Mouse (Mus musculus): ENCODE measurements around the gene Il6st. TPM values are rescaled to one million over a fixed set of nuclear protein-coding genes. Genes with fewer than 3 reads are reported as not detected.
"Not testable (repeated sequence)": the region's sequence is repeated elsewhere in the genome, so short reads cannot be mapped to it uniquely, and the experiment has no call there.

Il6st gene
- polyA plus RNA-seq, 1 experiment: 8.3 TPM

DNA sequence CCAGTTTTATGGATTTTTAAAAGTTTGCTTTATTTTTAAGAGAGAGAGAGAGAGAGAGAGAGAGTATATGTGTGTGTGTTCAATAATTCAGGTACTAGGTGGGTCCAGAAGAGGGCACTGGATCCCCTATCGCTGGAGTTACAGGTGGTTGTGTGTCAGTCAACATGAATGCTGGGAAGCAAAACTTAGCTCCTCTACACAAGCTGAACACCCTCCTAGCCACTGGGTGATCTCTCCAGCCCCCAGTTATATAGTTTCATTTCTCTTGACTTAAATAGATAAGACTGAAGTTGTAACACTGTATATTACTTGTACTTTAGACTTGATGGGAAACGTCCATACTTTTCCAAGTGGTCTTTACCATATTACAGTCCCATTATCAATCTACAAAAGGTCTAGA lies 39.7 kb upstream of the Il6st start:
- Histone ChIP-seq H3K27ac (ENCODE audit: insufficient read depth, low read depth, low read length) (no peak overlapping the region), H3K4me3 (ENCODE audit: low read depth, low read length) (no peak overlapping the region), H3K36me3 (ENCODE audit: control insufficient read depth, insufficient read depth, low read length) (no peaks in the 10 kb centered on the region), H3K27me3 (ENCODE audit: control insufficient read depth, insufficient read depth, low read length) (no peaks in the 10 kb centered on the region), H3K4me1 (ENCODE audit: control insufficient read depth, insufficient read depth, insufficient read length, low read length) (peaks cover 7% of the 10 kb centered on the region)
- TF ChIP-seq CTCF (IDR thresholded peaks at IDR 0.05; ENCODE audit: extremely low read depth, insufficient read length, insufficient replicate concordance, low read depth, low read length) (no peak), POLR2A (IDR thresholded peaks at IDR 0.05; ENCODE audit: low read depth, low read length) (no peak)
- 50% methylated on average over 2 of the region's 2 CpGs for WGBS

DNA sequence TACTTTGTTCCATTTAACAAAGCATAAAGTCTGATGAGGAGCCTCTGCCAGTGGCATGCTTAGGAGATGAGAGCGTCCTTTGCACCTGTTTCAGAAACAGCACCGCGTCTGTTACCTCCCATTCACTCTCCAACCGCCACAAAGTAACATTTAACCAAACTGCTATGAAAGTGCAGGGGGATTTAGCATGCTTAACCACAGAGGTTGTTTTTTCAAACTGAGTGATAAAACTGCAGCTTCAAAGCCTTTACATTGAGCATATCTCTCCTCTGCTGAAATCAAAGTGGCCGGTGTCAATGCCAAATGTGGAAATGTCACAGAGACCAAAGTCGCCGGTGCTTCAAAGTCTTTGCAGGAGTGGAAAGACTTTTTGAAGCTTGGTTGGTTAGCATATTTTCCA lies 39.2 kb upstream of the Il6st start:
- Histone ChIP-seq H3K4me3 (ENCODE audit: low read depth, low read length) (no peak overlapping the region), H3K27ac (ENCODE audit: insufficient read depth, low read depth, low read length) (no peak overlapping the region), H3K36me3 (ENCODE audit: control insufficient read depth, insufficient read depth, low read length) (no peaks in the 10 kb centered on the region), H3K27me3 (ENCODE audit: control insufficient read depth, insufficient read depth, low read length) (no peaks in the 10 kb centered on the region), H3K4me1 (ENCODE audit: control insufficient read depth, insufficient read depth, insufficient read length, low read length) (peaks cover 7% of the 10 kb centered on the region)
- TF ChIP-seq CTCF (IDR thresholded peaks at IDR 0.05; ENCODE audit: extremely low read depth, insufficient read length, insufficient replicate concordance, low read depth, low read length) (no peak), POLR2A (IDR thresholded peaks at IDR 0.05; ENCODE audit: low read depth, low read length) (no peak)
- WGBS: 51% methylated on average over 7 of the region's 7 CpGs

DNA sequence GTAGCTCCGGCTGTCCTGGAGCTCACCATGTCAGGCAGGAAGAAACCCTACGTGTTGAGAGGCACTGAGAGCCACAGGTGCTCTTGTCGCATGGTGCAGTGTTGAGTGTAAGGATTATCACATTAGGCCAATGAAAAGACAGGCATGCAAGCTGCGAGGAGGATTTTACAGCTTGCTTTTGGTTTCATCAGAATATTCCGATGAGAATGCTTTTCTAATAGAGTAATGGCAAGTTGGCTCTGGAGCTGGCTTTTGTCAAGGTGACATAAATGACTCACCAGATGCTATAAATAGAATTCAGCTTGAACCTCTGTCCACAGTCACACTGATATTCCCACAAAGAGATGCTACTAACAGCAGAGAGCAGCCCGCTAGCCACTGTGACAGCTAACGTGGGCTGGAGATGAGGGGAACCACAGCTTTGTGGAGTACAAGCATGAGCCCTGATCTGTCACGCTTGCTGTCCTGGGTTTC lies 38.7 kb upstream of the Il6st start:
- TF ChIP-seq CTCF (IDR thresholded peaks at IDR 0.05; ENCODE audit: extremely low read depth, insufficient read length, insufficient replicate concordance, low read depth, low read length): no peak
- TF ChIP-seq POLR2A (IDR thresholded peaks at IDR 0.05; ENCODE audit: low read depth, low read length): no peak
- H3K4me3 ChIP-seq (ENCODE audit: low read depth, low read length): no peak overlapping the region
- H3K27me3 ChIP-seq (ENCODE audit: control insufficient read depth, insufficient read depth, low read length): no peaks in the 10 kb centered on the region
- H3K4me1 ChIP-seq (ENCODE audit: control insufficient read depth, insufficient read depth, insufficient read length, low read length): peaks cover 7% of the 10 kb centered on the region
- peak overlapping the region; percentile 33 for H3K27ac ChIP-seq (ENCODE audit: insufficient read depth, low read depth, low read length)
- no peaks in the 10 kb centered on the region for H3K36me3 ChIP-seq (ENCODE audit: control insufficient read depth, insufficient read depth, low read length)
- 47% methylated on average over 8 of the region's 8 CpGs for WGBS

DNA sequence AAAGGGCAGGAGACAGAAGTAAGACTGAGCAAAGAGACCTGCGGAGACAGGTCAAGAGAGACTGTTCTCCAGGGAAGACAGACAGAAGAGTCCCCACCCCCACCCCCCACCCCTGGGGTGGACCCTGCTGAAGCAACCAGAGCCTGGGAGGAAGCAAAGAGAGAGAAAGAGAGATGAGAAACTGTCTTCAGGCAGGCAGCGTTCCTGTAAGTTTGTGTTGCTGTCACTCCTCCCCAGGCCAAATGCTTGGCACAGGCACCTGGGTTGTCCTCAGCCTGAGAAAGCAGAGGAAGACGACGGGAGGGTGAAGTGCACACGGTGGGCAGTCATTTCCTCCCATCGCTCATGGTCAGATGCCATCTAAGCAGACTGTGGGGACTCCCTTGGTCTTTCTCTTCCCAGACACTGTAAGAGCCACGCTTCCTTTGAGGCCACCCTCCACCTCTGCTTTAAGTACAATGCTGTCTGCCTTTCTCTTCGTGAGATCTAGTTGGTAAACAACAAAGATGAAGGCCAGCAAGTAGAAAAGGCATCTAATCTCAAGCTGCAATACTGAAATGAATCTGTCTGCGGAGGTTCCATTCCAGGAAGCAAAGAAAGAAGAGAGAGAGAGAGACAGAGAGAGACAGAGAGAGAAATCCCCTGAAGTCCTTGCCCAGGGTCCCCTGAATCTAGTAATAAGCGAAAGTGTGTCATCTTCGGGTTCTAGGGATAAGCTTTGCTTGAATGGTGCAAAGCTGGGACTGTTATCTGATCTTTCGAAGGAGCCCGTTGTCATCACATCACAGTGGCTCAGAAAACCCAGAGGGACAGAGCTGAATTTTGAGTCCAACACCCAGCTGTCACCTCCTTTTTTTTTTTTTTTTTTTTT lies 37.4 kb upstream of the Il6st start:
- no peaks in the 10 kb centered on the region for H3K27me3 ChIP-seq (ENCODE audit: control insufficient read depth, insufficient read depth, low read length)
- H3K27ac ChIP-seq (ENCODE audit: insufficient read depth, low read depth, low read length): peak overlapping the region; percentile 21
- TF ChIP-seq POLR2A (IDR thresholded peaks at IDR 0.05; ENCODE audit: low read depth, low read length) (no peak), CTCF (IDR thresholded peaks at IDR 0.05; ENCODE audit: extremely low read depth, insufficient read length, insufficient replicate concordance, low read depth, low read length) (no peak)
- H3K4me3 ChIP-seq (ENCODE audit: low read depth, low read length): no peak overlapping the region
- WGBS: 70% methylated on average over 13 of the region's 13 CpGs
- H3K36me3 ChIP-seq (ENCODE audit: control insufficient read depth, insufficient read depth, low read length): no peaks in the 10 kb centered on the region
- peaks cover 7% of the 10 kb centered on the region for H3K4me1 ChIP-seq (ENCODE audit: control insufficient read depth, insufficient read depth, insufficient read length, low read length)

DNA sequence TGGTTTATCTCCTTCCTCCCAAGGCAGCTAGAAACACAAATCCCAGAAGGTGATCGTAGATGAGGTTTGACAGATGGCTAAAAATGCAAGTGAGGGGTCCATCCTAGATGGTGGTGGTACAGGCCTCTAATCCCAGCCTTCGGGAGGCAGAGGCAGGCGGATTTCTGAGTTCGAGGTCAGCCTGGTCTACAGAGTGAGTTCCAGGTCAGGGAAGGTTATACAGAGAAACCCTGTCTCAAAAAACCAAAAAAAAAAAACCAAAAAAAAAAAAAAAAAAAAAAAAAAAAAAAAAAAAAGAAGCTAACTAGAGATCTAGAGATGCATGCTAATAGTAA lies 36.8 kb upstream of the Il6st start:
- H3K27me3 ChIP-seq (ENCODE audit: control insufficient read depth, insufficient read depth, low read length); H3K27ac ChIP-seq (ENCODE audit: insufficient read depth, low read depth, low read length); H3K4me1 ChIP-seq (ENCODE audit: control insufficient read depth, insufficient read depth, insufficient read length, low read length); H3K4me3 ChIP-seq (ENCODE audit: low read depth, low read length); H3K36me3 ChIP-seq (ENCODE audit: control insufficient read depth, insufficient read depth, low read length): not testable (repeated sequence)
- WGBS: 84% methylated on average over 4 of the region's 4 CpGs

DNA sequence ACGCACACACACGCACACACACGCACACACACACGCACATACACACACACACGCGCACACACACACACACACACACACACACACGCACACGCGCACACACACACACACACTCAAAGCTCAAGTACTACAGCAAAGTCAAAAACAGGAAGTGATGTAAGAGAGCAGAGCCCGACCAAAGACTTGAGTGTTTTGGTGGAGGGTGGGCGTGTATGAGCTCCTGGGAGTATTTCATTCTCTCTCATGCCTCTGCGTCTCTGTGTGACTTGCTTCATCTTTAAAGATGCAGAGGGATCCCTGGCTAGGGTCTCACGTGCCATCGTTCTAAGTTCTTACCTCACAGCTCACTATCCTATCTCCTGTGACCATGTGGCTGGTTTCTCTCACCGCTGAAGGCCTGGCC lies 36.3 kb upstream of the Il6st start:
- Histone ChIP-seq H3K27ac (ENCODE audit: insufficient read depth, low read depth, low read length) (no peak overlapping the region; the same call in 1 of the 2 replicates), H3K36me3 (ENCODE audit: control insufficient read depth, insufficient read depth, low read length) (no peaks in the 10 kb centered on the region), H3K4me1 (ENCODE audit: control insufficient read depth, insufficient read depth, insufficient read length, low read length) (peaks cover 7% of the 10 kb centered on the region), H3K27me3 (ENCODE audit: control insufficient read depth, insufficient read depth, low read length) (no peaks in the 10 kb centered on the region), H3K4me3 (ENCODE audit: low read depth, low read length) (no peak overlapping the region)
- TF ChIP-seq POLR2A (IDR thresholded peaks at IDR 0.05; ENCODE audit: low read depth, low read length) (no peak), CTCF (IDR thresholded peaks at IDR 0.05; ENCODE audit: extremely low read depth, insufficient read length, insufficient replicate concordance, low read depth, low read length) (no peak)
- 83% methylated on average over 15 of the region's 15 CpGs for WGBS

DNA sequence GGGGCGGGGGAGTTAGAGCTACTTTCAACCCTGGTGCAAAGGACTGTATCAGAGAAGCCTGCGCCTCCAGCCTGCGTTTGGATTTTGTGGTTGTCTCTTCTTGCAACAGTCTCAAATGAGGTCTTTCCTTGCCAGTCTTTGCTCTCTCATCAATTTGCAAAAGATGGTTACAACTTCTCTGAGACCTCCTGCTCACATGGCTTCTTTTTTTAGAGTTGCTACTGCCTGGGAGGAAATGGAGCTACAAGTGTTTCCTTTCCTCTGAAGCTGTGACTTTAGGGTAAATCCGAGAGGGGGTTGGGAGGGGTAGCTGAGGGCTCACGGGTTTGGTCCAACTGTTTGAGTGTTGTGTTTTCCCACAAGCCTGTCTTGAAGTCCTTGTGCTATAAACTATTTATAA lies 30.6 kb upstream of the Il6st start:
- no peaks in the 10 kb centered on the region for H3K27me3 ChIP-seq (ENCODE audit: control insufficient read depth, insufficient read depth, low read length)
- H3K27ac ChIP-seq (ENCODE audit: insufficient read depth, low read depth, low read length): peak overlapping the region; percentile 45; the same call in 1 of the 2 replicates
- H3K36me3 ChIP-seq (ENCODE audit: control insufficient read depth, insufficient read depth, low read length): no peaks in the 10 kb centered on the region
- TF ChIP-seq CTCF (IDR thresholded peaks at IDR 0.05; ENCODE audit: extremely low read depth, insufficient read length, insufficient replicate concordance, low read depth, low read length) (no peak), POLR2A (IDR thresholded peaks at IDR 0.05; ENCODE audit: low read depth, low read length) (no peak)
- no peaks in the 10 kb centered on the region; the same call in 1 of the 2 replicates for H3K4me1 ChIP-seq (ENCODE audit: control insufficient read depth, insufficient read depth, insufficient read length, low read length)
- no peak overlapping the region for H3K4me3 ChIP-seq (ENCODE audit: low read depth, low read length)
- whole genome bisulfite sequencing: 56% methylated on average over 5 of the region's 5 CpGs
